Mouse (Mus musculus): ENCODE results near the gene Coro2b. TPM values are rescaled to one million over a fixed set of nuclear protein-coding genes. Genes with fewer than 3 reads are reported as not detected.

The Coro2b gene
- total and polyA plus RNA-seq, 2 experiments from 2014 or later = 31.6 to 53.2 TPM

- H3K4me3 ChIP-seq (ENCODE audit: low read depth, low read length) = no peak overlapping the region
- DNase-seq (no peak), ATAC-seq (no peak)
- no peaks in the 10 kb centered on the region for H3K9me3 ChIP-seq (ENCODE audit: low read length)
- no peaks in the 10 kb centered on the region for H3K27me3 ChIP-seq (ENCODE audit: insufficient read depth, low read length)
- no peaks in the 10 kb centered on the region for H3K36me3 ChIP-seq (ENCODE audit: insufficient read depth)
- H3K4me2 ChIP-seq (ENCODE audit: low read depth) = no peak overlapping the region
- no peak overlapping the region for H3K9ac ChIP-seq
- no peak for TF ChIP-seq CTCF (IDR thresholded peaks at IDR 0.05; ENCODE audit: low read depth)
- H3K27ac ChIP-seq (ENCODE audit: low read depth, low read length) = 0 out of 2 replicates have a peak overlapping the region, but pooled peaks have one; percentile 29
- H3K4me1 ChIP-seq (ENCODE audit: insufficient read depth) = peaks cover 5% of the 10 kb centered on the region; the same call in 1 of the 2 replicates
- 85% methylated on average over 11 of the region's 11 CpGs for whole genome bisulfite sequencing
Observed at GRCm38 (mm10) chr9:62506467-62507067, 30.3 kb downstream of the Coro2b start.

GRCm38 (mm10) chr9:62504129-62504528, 32.7 kb downstream of the Coro2b start:
- ATAC-seq (peak; percentile 54), DNase-seq (peak; percentile 54)
- Histone ChIP-seq H3K9me3 (ENCODE audit: low read length) (no peaks in the 10 kb centered on the region), H3K9ac (peak overlapping the region; percentile 37; the same call in 1 of the 2 replicates), H3K27me3 (ENCODE audit: insufficient read depth, low read length) (no peaks in the 10 kb centered on the region), H3K4me1 (ENCODE audit: insufficient read depth) (no peaks in the 10 kb centered on the region), H3K36me3 (ENCODE audit: insufficient read depth) (no peaks in the 10 kb centered on the region), H3K27ac (ENCODE audit: low read depth, low read length) (peak overlapping the region; percentile 60), H3K4me2 (ENCODE audit: low read depth) (peak overlapping the region; percentile 11), H3K4me3 (ENCODE audit: low read depth, low read length) (no peak overlapping the region)
- 47% methylated on average over 7 of the region's 7 CpGs for WGBS
- TF ChIP-seq CTCF (IDR thresholded peaks at IDR 0.05; ENCODE audit: low read depth) = no peak

GRCm38 (mm10) chr9:62502361-62502760, 34.5 kb downstream of the Coro2b start:
- Histone ChIP-seq H3K4me2 (ENCODE audit: low read depth) (no peak overlapping the region), H3K4me1 (ENCODE audit: insufficient read depth) (no peaks in the 10 kb centered on the region), H3K36me3 (ENCODE audit: insufficient read depth) (no peaks in the 10 kb centered on the region), H3K4me3 (ENCODE audit: low read depth, low read length) (no peak overlapping the region), H3K9ac (no peak overlapping the region), H3K27ac (ENCODE audit: low read depth, low read length) (no peak overlapping the region), H3K27me3 (ENCODE audit: insufficient read depth, low read length) (no peaks in the 10 kb centered on the region), H3K9me3 (ENCODE audit: low read length) (no peaks in the 10 kb centered on the region)
- DNase-seq (no peak), ATAC-seq (no peak)
- WGBS = 68% methylated on average over 2 of the region's 2 CpGs
- no peak for TF ChIP-seq CTCF (IDR thresholded peaks at IDR 0.05; ENCODE audit: low read depth)

DNA sequence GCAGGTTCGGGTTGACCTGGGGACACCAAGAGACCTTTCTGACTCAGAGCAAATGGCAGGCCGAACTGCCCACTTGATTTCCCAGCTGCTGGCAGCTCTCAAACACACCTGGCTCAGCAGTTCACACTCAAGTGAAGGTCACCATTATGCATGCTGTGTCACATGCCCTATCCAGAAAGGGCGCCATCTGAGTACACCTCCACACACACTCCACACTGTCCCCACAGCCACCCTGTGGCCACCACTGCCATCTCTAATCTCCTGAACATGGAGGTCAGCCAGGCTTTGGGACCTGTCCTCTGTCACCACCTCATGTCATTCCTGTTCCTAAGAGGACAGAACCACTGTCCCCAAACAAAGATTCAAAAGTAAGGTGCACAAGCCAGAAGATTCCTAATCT, 35.3 kb downstream of the Coro2b start:
- Histone ChIP-seq H3K36me3 (ENCODE audit: insufficient read depth) (no peaks in the 10 kb centered on the region), H3K9me3 (ENCODE audit: low read length) (no peaks in the 10 kb centered on the region), H3K4me1 (ENCODE audit: insufficient read depth) (no peaks in the 10 kb centered on the region), H3K27ac (ENCODE audit: low read depth, low read length) (no peak overlapping the region), H3K9ac (no peak overlapping the region), H3K4me3 (ENCODE audit: low read depth, low read length) (no peak overlapping the region), H3K27me3 (ENCODE audit: insufficient read depth, low read length) (no peaks in the 10 kb centered on the region), H3K4me2 (ENCODE audit: low read depth) (no peak overlapping the region)
- DNase-seq = no peak
- TF ChIP-seq CTCF (IDR thresholded peaks at IDR 0.05; ENCODE audit: low read depth) = no peak
- WGBS = 93% methylated on average over 3 of the region's 3 CpGs
- no peak for ATAC-seq

GRCm38 (mm10) chr9:62500007-62500406, 36.8 kb downstream of the Coro2b start:
- Histone ChIP-seq H3K27me3 (ENCODE audit: insufficient read depth, low read length) (no peaks in the 10 kb centered on the region), H3K4me2 (ENCODE audit: low read depth) (no peak overlapping the region), H3K4me3 (ENCODE audit: low read depth, low read length) (no peak overlapping the region), H3K9ac (no peak overlapping the region), H3K27ac (ENCODE audit: low read depth, low read length) (no peak overlapping the region), H3K9me3 (ENCODE audit: low read length) (no peaks in the 10 kb centered on the region), H3K36me3 (ENCODE audit: insufficient read depth) (no peaks in the 10 kb centered on the region), H3K4me1 (ENCODE audit: insufficient read depth) (no peaks in the 10 kb centered on the region)
- no peak for TF ChIP-seq CTCF (IDR thresholded peaks at IDR 0.05; ENCODE audit: low read depth)
- DNase-seq (no peak), ATAC-seq (no peak)
- WGBS = 83% methylated on average over 4 of the region's 4 CpGs

DNA sequence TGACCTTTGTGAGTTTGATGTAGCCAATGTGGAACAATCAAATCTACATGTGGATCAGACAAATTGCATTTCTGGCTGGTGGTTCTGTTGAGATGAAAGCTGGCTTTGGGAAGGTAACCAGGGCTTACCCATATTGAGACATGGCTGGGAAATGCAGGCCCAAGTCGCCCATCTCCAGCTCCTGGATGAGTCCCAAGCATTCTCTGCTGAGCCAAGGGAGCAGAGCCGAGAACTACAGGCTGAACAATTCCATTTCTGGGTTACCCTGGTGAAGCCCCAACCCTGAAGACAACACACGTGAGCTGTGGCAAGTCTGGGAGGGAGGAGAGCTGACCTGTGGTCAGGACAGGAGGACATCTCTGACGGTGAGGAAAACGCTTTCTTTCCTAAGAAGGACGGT, 37.9 kb downstream of the Coro2b start:
- DNase-seq = no peak
- H3K4me1 ChIP-seq (ENCODE audit: insufficient read depth) = no peaks in the 10 kb centered on the region
- H3K9me3 ChIP-seq (ENCODE audit: low read length) = no peaks in the 10 kb centered on the region
- ATAC-seq = no peak
- no peak overlapping the region for H3K4me2 ChIP-seq (ENCODE audit: low read depth)
- no peak overlapping the region for H3K4me3 ChIP-seq (ENCODE audit: low read depth, low read length)
- no peak overlapping the region for H3K9ac ChIP-seq
- H3K36me3 ChIP-seq (ENCODE audit: insufficient read depth) = no peaks in the 10 kb centered on the region
- H3K27ac ChIP-seq (ENCODE audit: low read depth, low read length) = no peak overlapping the region
- no peaks in the 10 kb centered on the region for H3K27me3 ChIP-seq (ENCODE audit: insufficient read depth, low read length)
- WGBS = 74% methylated on average over 6 of the region's 6 CpGs
- TF ChIP-seq CTCF (IDR thresholded peaks at IDR 0.05; ENCODE audit: low read depth) = no peak

- ATAC-seq = peak; percentile 54
- no peak overlapping the region for H3K9ac ChIP-seq
- peak overlapping the region; percentile 41; the same call in 1 of the 2 replicates for H3K27ac ChIP-seq (ENCODE audit: low read depth, low read length)
- DNase-seq = no peak
- no peak overlapping the region for H3K4me3 ChIP-seq (ENCODE audit: low read depth, low read length)
- TF ChIP-seq CTCF (IDR thresholded peaks at IDR 0.05; ENCODE audit: low read depth) = no peak
- H3K4me1 ChIP-seq (ENCODE audit: insufficient read depth) = 0 out of 2 replicates have a peak, but pooled peaks cover 2% of the 10 kb centered on the region
- WGBS = 58% methylated on average over 18 of the region's 18 CpGs
- H3K4me2 ChIP-seq (ENCODE audit: low read depth) = no peak overlapping the region
- H3K27me3 ChIP-seq (ENCODE audit: insufficient read depth, low read length) = no peaks in the 10 kb centered on the region
- no peaks in the 10 kb centered on the region for H3K9me3 ChIP-seq (ENCODE audit: low read length)
- H3K36me3 ChIP-seq (ENCODE audit: insufficient read depth) = no peaks in the 10 kb centered on the region
Observed at GRCm38 (mm10) chr9:62497135-62498092, 39.4 kb downstream of the Coro2b start.

All from forebrain, postnatal 0 days (tissue).